Mouse (Mus musculus): Measurements from ENCODE around the gene Tas2r135. TPM values are rescaled to one million over a fixed set of nuclear protein-coding genes. Genes with fewer than 3 reads are reported as not detected.

Tas2r135 gene
- polyA plus RNA-seq, 1 experiment = not detected

DNA sequence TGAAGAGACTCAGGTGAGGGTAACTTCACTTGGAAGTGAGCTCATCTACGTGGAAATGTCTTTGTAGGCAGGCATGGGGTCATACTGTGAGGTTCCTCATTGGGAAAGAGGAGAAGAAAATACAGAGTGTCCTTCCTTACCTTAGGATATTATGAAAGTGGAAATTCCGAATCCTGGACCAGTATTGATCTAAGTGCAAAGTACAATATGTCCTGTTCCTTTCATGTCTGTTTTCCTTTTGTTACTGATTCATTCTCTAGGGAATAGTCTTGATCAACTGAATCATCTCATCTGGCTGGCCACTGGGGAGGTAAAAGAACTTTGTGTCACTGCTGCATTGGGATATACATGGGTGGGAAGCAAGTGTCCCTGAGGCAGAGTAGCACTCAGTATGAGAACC lies 30.3 kb downstream of the Tas2r135 start:
- no peak overlapping the region for H3ac ChIP-seq (ENCODE audit: control insufficient read depth, insufficient read length)
- no peak overlapping the region for H3K4me2 ChIP-seq (ENCODE audit: low read depth)
- no peaks in the 10 kb centered on the region for H3K27me3 ChIP-seq (ENCODE audit: control insufficient read depth, insufficient read depth, insufficient read length)
- no peak for TF ChIP-seq SRF (IDR thresholded peaks at IDR 0.05; ENCODE audit: control insufficient read depth, insufficient read length, low read depth)
- no peak for TF ChIP-seq USF1 (IDR thresholded peaks at IDR 0.05; ENCODE audit: low read depth)
- no peak for TF ChIP-seq REST (IDR thresholded peaks at IDR 0.05; ENCODE audit: insufficient read depth, insufficient read length)
- TF ChIP-seq E2F4 (IDR thresholded peaks at IDR 0.05; ENCODE audit: insufficient read depth) = no peak
- TF ChIP-seq MAX (IDR thresholded peaks at IDR 0.05; ENCODE audit: low read depth) = no peak
- no peak for TF ChIP-seq MYOG (IDR thresholded peaks at IDR 0.05; ENCODE audit: control insufficient read depth in 1 of 3, insufficient read depth in 1 of 3, insufficient read length in 2 of 3, low read depth in 2 of 3)
- no peak for TF ChIP-seq TCF3 (IDR thresholded peaks at IDR 0.05; ENCODE audit: insufficient read length, low read depth)
- H3K4me3 ChIP-seq = no peak overlapping the region
- no peaks in the 10 kb centered on the region for H3K36me3 ChIP-seq (ENCODE audit: control insufficient read depth, insufficient read depth)
- no peaks in the 10 kb centered on the region for H3K79me2 ChIP-seq (ENCODE audit: control insufficient read depth, insufficient read depth)

DNA sequence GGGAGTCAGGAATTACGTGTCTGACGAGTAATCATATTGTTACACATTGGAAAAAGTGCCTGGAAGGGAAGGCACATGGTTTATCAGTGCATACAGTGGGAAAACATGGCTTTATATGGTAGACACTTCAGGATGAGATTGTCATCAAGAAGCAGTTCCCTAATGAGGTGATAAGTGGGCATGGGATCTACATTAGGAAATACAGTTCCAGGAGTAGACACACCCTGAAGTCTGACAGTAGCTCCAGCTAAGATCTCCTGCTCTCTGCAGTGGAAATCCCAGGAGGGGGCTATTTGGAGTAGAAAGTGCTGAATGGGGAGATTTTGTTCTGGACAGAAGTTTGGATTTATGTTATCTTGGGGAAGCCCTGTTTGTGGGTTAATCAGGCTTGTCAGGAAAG lies 36.2 kb downstream of the Tas2r135 start:
- Histone ChIP-seq H3K4me3 (no peak overlapping the region), H3K79me2 (ENCODE audit: control insufficient read depth, insufficient read depth) (no peaks in the 10 kb centered on the region), H3ac (ENCODE audit: control insufficient read depth, insufficient read length) (no peak overlapping the region), H3K27me3 (ENCODE audit: control insufficient read depth, insufficient read depth, insufficient read length) (no peaks in the 10 kb centered on the region), H3K36me3 (ENCODE audit: control insufficient read depth, insufficient read depth) (no peaks in the 10 kb centered on the region), H3K4me2 (ENCODE audit: low read depth) (no peak overlapping the region)
- TF ChIP-seq SRF (IDR thresholded peaks at IDR 0.05; ENCODE audit: control insufficient read depth, insufficient read length, low read depth) (no peak), REST (IDR thresholded peaks at IDR 0.05; ENCODE audit: insufficient read depth, insufficient read length) (no peak), USF1 (IDR thresholded peaks at IDR 0.05; ENCODE audit: low read depth) (no peak), POLR2AphosphoS2 (IDR thresholded peaks at IDR 0.05; ENCODE audit: insufficient read length, low read depth) (no peak), MYOD1 (IDR thresholded peaks at IDR 0.05; ENCODE audit: control insufficient read depth in 1 of 3, insufficient read length in 2 of 3, low read depth in 2 of 3) (no peak), MAX (IDR thresholded peaks at IDR 0.05; ENCODE audit: low read depth) (no peak), CEBPB (IDR thresholded peaks at IDR 0.05; ENCODE audit: insufficient read depth, poor library complexity, severe bottlenecking) (no peak)

DNA sequence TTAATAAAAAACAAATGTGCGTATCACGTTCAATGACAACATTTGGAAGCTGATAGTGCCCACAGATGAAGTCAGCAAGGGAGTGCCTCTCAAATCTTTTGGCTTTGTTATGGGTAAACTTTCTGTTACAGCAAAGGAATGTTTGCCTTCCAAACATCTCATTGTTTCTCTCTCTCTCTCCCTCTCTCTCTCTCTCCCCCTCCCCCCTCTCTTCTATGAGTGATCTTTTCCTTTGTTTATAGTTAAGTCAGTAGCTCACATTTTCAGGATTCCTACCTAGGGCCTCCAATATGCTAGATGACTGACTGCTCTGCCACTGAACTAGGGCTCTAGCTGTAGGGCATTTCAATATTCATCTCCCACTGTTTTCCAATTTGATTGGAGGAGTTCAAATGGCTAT lies 39.3 kb downstream of the Tas2r135 start:
- Histone ChIP-seq H3ac (ENCODE audit: control insufficient read depth, insufficient read length) (no peak overlapping the region), H3K79me2 (ENCODE audit: control insufficient read depth, insufficient read depth) (no peaks in the 10 kb centered on the region), H3K36me3 (ENCODE audit: control insufficient read depth, insufficient read depth) (no peaks in the 10 kb centered on the region), H3K4me2 (ENCODE audit: low read depth) (no peak overlapping the region), H3K27me3 (ENCODE audit: control insufficient read depth, insufficient read depth, insufficient read length) (no peaks in the 10 kb centered on the region), H3K4me3 (no peak overlapping the region)
- TF ChIP-seq MAX (IDR thresholded peaks at IDR 0.05; ENCODE audit: low read depth) = no peak
- TF ChIP-seq TCF3 (IDR thresholded peaks at IDR 0.05; ENCODE audit: insufficient read length, low read depth) = no peak
- no peak for TF ChIP-seq MYOG (IDR thresholded peaks at IDR 0.05; ENCODE audit: control insufficient read depth in 1 of 3, insufficient read depth in 1 of 3, insufficient read length in 2 of 3, low read depth in 2 of 3)
- no peak for TF ChIP-seq E2F4 (IDR thresholded peaks at IDR 0.05; ENCODE audit: insufficient read depth)
- no peak for TF ChIP-seq CEBPB (IDR thresholded peaks at IDR 0.05; ENCODE audit: insufficient read depth, poor library complexity, severe bottlenecking)
- no peak for TF ChIP-seq REST (IDR thresholded peaks at IDR 0.05; ENCODE audit: insufficient read depth, insufficient read length)
- no peak for TF ChIP-seq USF1 (IDR thresholded peaks at IDR 0.05; ENCODE audit: low read depth)
- no peak for TF ChIP-seq MYOD1 (IDR thresholded peaks at IDR 0.05; ENCODE audit: control insufficient read depth in 1 of 3, insufficient read length in 2 of 3, low read depth in 2 of 3)
- no peak for TF ChIP-seq POLR2A (IDR thresholded peaks at IDR 0.05; ENCODE audit: insufficient read length, low read depth)
- no peak for TF ChIP-seq TCF12 (IDR thresholded peaks at IDR 0.05; ENCODE audit: insufficient read depth, poor library complexity, severe bottlenecking)
- TF ChIP-seq POLR2AphosphoS2 (IDR thresholded peaks at IDR 0.05; ENCODE audit: insufficient read length, low read depth) = no peak
- TF ChIP-seq SRF (IDR thresholded peaks at IDR 0.05; ENCODE audit: control insufficient read depth, insufficient read length, low read depth) = no peak

DNA sequence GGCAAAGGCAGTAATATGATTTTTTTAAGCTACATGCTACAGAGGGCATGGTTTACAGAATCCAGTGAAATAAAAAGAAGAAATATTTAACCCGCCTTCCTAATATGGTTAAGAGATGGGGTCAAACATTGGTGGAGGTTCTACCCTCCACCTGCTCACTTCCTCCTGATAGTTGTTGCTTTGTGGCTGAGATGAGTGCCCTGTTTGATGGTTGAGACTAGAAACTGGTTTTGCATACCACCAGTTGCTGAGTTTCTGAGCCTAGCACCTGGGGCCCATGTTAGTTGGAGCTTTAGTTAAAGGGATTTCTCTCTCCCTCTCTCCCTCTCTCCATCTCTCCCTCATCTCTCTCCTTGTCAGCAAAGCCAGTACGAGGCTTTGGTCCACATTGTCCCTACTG lies 42.1 kb downstream of the Tas2r135 start:
- TF ChIP-seq POLR2A (IDR thresholded peaks at IDR 0.05; ENCODE audit: insufficient read length, low read depth) (no peak), USF1 (IDR thresholded peaks at IDR 0.05; ENCODE audit: low read depth) (no peak), SRF (IDR thresholded peaks at IDR 0.05; ENCODE audit: control insufficient read depth, insufficient read length, low read depth) (no peak), MYOD1 (IDR thresholded peaks at IDR 0.05; ENCODE audit: control insufficient read depth in 1 of 3, insufficient read length in 2 of 3, low read depth in 2 of 3) (no peak), TCF12 (IDR thresholded peaks at IDR 0.05; ENCODE audit: insufficient read depth, poor library complexity, severe bottlenecking) (no peak), MYOG (IDR thresholded peaks at IDR 0.05; ENCODE audit: control insufficient read depth in 1 of 3, insufficient read depth in 1 of 3, insufficient read length in 2 of 3, low read depth in 2 of 3) (no peak), E2F4 (IDR thresholded peaks at IDR 0.05; ENCODE audit: insufficient read depth) (no peak), POLR2AphosphoS2 (IDR thresholded peaks at IDR 0.05; ENCODE audit: insufficient read length, low read depth) (no peak), MAX (IDR thresholded peaks at IDR 0.05; ENCODE audit: low read depth) (no peak), TCF3 (IDR thresholded peaks at IDR 0.05; ENCODE audit: insufficient read length, low read depth) (no peak), CEBPB (IDR thresholded peaks at IDR 0.05; ENCODE audit: insufficient read depth, poor library complexity, severe bottlenecking) (no peak), REST (IDR thresholded peaks at IDR 0.05; ENCODE audit: insufficient read depth, insufficient read length) (no peak)
- no peak overlapping the region for H3K4me3 ChIP-seq
- H3K36me3 ChIP-seq (ENCODE audit: control insufficient read depth, insufficient read depth) = no peaks in the 10 kb centered on the region

More for the DNA sequence above, 42.1 kb downstream of the Tas2r135 start:
- H3K79me2 ChIP-seq (ENCODE audit: control insufficient read depth, insufficient read depth) = no peaks in the 10 kb centered on the region
- no peak overlapping the region for H3K4me2 ChIP-seq (ENCODE audit: low read depth)
- H3ac ChIP-seq (ENCODE audit: control insufficient read depth, insufficient read length) = no peak overlapping the region
- no peaks in the 10 kb centered on the region for H3K27me3 ChIP-seq (ENCODE audit: control insufficient read depth, insufficient read depth, insufficient read length)

Other genes starting within 250 kb of the Tas2r135 start
- gene Tas2r144, start 190.1 kb upstream of the Tas2r135 start, polyA plus RNA-seq (2012; fragmentation: generic; extraction: Trizol) = not detected
- gene Gstk1, start 159.5 kb upstream of the Tas2r135 start, polyA plus RNA-seq (2012; fragmentation: generic; extraction: Trizol) = 0.53 TPM
- gene Tmem139, start 143.5 kb upstream of the Tas2r135 start, polyA plus RNA-seq (2012; fragmentation: generic; extraction: Trizol) = not detected
- gene Casp2, start 140.4 kb upstream of the Tas2r135 start, polyA plus RNA-seq (2012; fragmentation: generic; extraction: Trizol) = 6.7 TPM
- gene Clcn1, start 118.7 kb upstream of the Tas2r135 start, polyA plus RNA-seq (2012; fragmentation: generic; extraction: Trizol) = 0.90 TPM
- 4.2 TPM for gene Fam131b, start 80.8 kb upstream of the Tas2r135 start, polyA plus RNA-seq (2012; fragmentation: generic; extraction: Trizol)
- gene Zyx, start 55.8 kb upstream of the Tas2r135 start, polyA plus RNA-seq (2012; fragmentation: generic; extraction: Trizol) = 467 TPM
- 6.3 TPM for gene Epha1, start 32.2 kb upstream of the Tas2r135 start, polyA plus RNA-seq (2012; fragmentation: generic; extraction: Trizol)
- not detected for gene Tas2r143, start 5.2 kb upstream of the Tas2r135 start, polyA plus RNA-seq (2012; fragmentation: generic; extraction: Trizol)
- gene Tas2r126, start 29.1 kb downstream of the Tas2r135 start, polyA plus RNA-seq (2012; fragmentation: generic; extraction: Trizol) = not detected
- gene Olfr458, start 59.8 kb downstream of the Tas2r135 start, polyA plus RNA-seq (2012; fragmentation: generic; extraction: Trizol) = not detected
- 0.01 TPM for gene Olfr457, start 70.9 kb downstream of the Tas2r135 start, polyA plus RNA-seq (2012; fragmentation: generic; extraction: Trizol)
- gene Olfr456, start 81.8 kb downstream of the Tas2r135 start, polyA plus RNA-seq (2012; fragmentation: generic; extraction: Trizol) = 0.05 TPM
- gene Olfr455, start 142.2 kb downstream of the Tas2r135 start, polyA plus RNA-seq (2012; fragmentation: generic; extraction: Trizol) = not detected
- not detected for gene Tcaf3, start 192.3 kb downstream of the Tas2r135 start, polyA plus RNA-seq (2012; fragmentation: generic; extraction: Trizol)
- gene Tcaf2, start 239.8 kb downstream of the Tas2r135 start, polyA plus RNA-seq (2012; fragmentation: generic; extraction: Trizol) = 4.3 TPM